Mouse (Mus musculus): ENCODE data around the gene Cst3.

The Cst3 gene

DNA sequence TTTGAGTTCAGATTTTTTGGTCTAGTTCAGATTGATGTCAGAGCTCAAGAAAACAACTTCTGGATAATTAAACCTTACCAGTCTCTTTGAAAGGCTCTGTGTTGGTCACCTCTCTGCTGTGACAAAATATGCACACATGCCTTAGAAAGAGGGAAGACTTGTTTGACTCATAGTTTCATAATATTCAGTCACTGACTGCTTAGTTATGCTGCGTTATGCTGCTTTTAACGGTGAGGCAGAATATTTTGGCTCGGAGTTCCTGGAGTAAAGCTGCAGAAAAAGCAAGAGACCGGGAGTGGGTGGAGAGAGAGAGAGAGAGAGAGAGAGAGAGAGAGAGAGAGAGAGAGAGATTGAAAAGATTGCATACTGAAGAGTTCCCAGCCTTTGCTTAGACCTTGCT is 14.5 kb downstream of the Cst3 start:
- in situ Hi-C loops (cut with MboI, MseI): loop anchor here in 1 of 2 experiments (25.0 kb wide), 2 partner anchors 1451 to 1701 kb away; partner anchors contain the start of genes Cst7 and Gm10130

DNA sequence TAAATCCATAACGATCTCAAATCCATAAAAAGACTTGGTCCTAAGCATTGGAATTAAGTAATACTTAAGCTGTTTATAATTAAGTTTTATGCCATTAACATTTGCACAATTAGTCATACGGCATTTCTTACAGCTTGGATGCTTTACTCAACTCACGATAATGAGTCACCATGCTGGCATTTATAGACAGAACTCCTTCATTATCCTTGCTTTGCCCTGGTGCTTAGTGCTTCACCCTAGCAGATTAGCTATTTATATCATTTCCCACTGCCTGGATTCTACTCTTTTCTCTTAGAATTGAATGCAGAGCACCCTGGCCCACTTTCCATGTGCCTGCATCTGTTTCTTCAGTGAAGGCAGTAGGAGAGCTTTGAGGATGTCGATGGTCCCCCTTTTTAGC is 18.0 kb downstream of the Cst3 start:
- in situ Hi-C loops (cut with MboI, MseI): loop anchor here in 1 of 2 experiments (25.0 kb wide), 2 partner anchors 1455 to 1705 kb away; partner anchors contain the start of genes Cst7 and Gm10130

DNA sequence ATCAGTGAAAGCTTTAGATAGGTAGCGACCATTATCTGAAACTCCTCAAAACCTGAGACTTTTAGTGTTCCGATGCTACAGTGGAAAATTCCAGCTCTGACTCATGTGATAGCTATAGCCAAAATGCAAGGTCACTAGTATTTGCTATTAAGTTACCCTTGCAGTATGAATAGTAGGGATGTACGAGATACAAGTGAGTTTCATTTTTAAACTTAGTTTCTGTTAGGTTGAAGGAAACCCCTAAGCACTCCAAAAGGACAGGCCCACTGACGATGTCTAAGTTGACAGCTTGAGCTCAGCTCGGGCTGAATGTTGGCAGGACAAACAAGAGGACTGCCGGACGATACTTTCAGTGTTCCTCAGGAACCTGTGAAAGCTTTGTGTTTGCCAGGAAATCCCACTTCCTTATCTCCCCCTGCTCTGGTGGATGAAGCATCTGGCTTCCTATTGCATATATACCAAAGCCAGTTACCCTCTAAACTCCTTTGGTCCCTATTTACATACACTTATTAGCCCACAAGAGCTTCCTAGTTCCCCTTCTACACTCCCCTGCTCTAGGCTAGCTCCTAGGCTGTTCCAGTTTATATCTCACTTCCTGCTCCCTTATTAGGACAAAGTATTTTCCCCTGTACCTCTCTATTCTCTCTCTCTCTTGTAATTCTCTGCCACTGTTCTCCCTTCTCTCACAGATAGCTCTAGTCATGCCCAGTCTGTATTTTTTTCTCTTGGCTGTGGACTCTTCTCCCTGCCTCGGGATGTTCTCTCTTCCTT is 18.7 kb downstream of the Cst3 start:
- in situ Hi-C loops (cut with MboI, MseI): loop anchor here in 1 of 2 experiments (25.0 kb wide), 2 partner anchors 1455 to 1705 kb away; partner anchors contain the start of genes Cst7 and Gm10130

DNA sequence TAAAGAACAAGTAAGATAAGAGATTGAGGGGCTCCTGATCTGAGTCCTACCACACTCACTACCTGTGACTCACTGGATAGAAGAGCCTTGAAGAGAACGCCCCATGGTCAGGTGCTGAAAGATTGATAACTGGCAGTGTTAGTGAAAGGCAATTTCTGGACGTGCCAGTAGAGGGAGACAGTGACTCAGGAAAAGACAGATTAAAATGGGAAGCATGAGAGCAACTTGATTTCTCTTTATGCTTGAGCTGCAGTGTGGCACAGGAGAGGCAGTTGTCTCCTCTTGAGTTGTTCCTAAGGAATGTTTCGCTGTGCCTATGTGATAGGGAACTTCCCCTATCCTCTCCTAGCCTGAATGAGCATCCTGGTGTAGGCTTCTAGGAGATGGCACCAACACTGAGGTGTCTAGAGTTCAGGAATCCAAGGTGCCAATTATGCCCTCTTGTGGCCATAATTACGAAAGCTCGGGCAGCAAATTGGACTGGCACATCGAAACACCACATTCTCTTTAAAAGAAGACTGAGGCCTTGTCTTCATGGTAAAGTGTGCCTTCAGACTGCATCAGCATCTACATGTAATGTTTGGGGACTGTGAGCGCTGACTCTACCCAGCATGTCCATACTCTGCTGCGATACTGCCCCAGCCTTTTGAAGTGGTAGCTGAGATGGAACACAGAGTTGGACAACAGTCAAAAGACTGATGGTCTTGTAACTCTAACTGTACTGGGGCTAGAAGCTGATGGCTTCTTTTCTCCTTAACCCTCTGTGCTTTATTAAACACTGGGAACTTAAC is 24.2 kb downstream of the Cst3 start:
- in situ Hi-C loops (cut with MboI, MseI): loop anchor here in 1 of 2 experiments (5.0 to 25.0 kb wide), 3 partner anchors 51 to 1711 kb away; partner anchors contain the start of genes Cst7 and Gm10130

DNA sequence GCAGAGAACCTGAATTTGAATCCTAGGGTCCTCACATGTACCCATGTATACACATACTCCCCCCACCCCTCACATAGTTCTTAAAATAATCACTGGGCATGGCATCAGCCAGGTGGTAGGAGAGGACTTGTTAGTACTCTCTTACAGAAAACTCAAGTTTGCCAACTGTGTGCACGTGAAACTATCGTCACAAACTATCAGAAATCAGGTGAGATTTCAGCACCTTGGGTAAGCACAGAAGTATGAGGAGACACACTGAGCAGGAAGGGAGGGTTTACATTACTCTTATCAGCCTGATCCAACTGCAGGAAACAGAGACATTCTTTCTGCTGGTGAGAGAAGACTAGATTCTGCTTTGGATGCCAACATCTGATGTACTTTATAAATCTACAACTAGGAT is 36.3 kb downstream of the Cst3 start:
- in situ Hi-C loops (cut with MboI, MseI): no loop called here

DNA sequence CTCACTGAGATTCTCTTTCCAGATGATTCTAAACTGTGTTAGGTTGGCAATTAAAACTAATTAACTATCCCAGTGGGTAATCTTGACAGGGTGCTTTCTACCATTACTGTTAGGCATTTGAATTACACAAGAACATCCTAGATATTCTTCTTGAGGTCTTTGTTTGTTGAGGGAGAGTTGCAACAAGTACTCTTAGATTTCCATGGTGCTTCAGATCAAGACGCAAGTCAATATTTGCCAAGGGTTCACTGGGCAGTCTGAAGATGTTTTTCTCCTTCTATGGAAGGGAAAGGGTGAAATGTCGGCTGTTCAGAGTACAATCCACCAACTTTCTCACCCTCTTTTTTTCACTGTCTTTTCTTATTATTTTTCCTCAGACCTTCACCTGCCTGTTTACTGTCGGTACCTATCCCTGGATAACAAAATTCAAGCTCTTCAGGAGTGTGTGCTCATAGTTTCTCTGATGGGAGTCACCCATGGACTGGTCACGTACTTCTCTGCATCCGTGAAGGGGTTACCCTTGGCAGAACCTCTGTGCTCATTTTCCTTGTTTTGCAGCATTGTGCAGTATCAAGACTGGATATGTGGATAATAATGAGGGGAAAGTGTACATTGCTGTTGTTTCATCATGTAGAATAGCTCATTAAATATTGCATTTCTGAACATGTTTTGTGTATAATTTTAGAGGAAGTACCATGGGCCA is 37.3 kb downstream of the Cst3 start:
- in situ Hi-C loops (cut with MboI, MseI): no loop called here

GRCm38 (mm10) chr2:148834912-148835311 is 40.6 kb downstream of the Cst3 start, which contains the start of gene Cst9:
TSS of gene Cst9 (plus strand) at chr2:148835147.
- in situ Hi-C loops (cut with MboI, MseI): no loop called here

GRCm38 (mm10) chr2:148825986-148826385 is 49.5 kb downstream of the Cst3 start:
- in situ Hi-C loops (cut with MboI, MseI): no loop called here
